9 mouse cellular contexts compared by ENCODE assay signal in genomic region chr4:70265248-70265647, GRCm38 (mm10).
DNase-seq lines count a peak whose midpoint lies in the region; ATAC-seq and TF ChIP-seq lines count a peak whose summit lies in the region.
"Had no signal": no experiment of that assay in that cellular context is flagged by ENCODE, and none has a peak within 500 bp of the region (broad histone marks: within the 10 kb centered on the region; RNA-seq: fewer than 3 reads in every experiment).

No protein-coding gene starts in this region.

- no peak overlapping the region for H3K4me3 ChIP-seq in left cerebral cortex, adult 2 months
- H3K4me3 ChIP-seq in hindbrain, embryonic 14.5 days (replicated peaks; ENCODE audit: low read length): no peak overlapping the region
- H3K4me3 ChIP-seq in liver, embryonic 13.5 days (replicated peaks): no peak overlapping the region
- H3K4me3 ChIP-seq: megakaryocyte, embryonic 14.5 days had no signal

- H3K4me1 ChIP-seq in hindbrain, embryonic 14.5 days (replicated peaks; ENCODE audit: control insufficient read depth, insufficient read depth, low read length): no peaks in the 10 kb centered on the region
- H3K4me1 ChIP-seq in liver, embryonic 13.5 days (replicated peaks): peaks cover 25% of the 10 kb centered on the region

- TF ChIP-seq CTCF in left cerebral cortex, adult 2 months (IDR thresholded peaks at IDR 0.05): peak; percentile 80

- peaks cover 19% of the 10 kb centered on the region; the same call in 1 of the 2 replicates for H3K36me3 ChIP-seq in hindbrain, embryonic 14.5 days (replicated peaks; ENCODE audit: control insufficient read depth, insufficient read depth)
- peaks cover 34% of the 10 kb centered on the region for H3K36me3 ChIP-seq in liver, embryonic 13.5 days

- H3K9me3 ChIP-seq in hindbrain, embryonic 14.5 days (ENCODE audit: control insufficient read depth, low read length): no peaks in the 10 kb centered on the region
- H3K9me3 ChIP-seq in liver, embryonic 13.5 days (replicated peaks): no peaks in the 10 kb centered on the region
- H3K9me3 ChIP-seq: megakaryocyte, embryonic 14.5 days had no signal

- intact Hi-C loops in left cerebral cortex, adult 2 months (cut with DNase I): loop anchor here (1.0 kb wide), 2 partner anchors 42 to 91 kb away; no protein-coding TSS in a partner anchor

- peak in 1 of 2 experiments; percentile 42 for DNase-seq in left cerebral cortex, adult 2 months (ENCODE audit: extremely low spot score in 1 of 2, low spot score in 2 of 2)
- no peak for DNase-seq in left cerebral cortex, adult 8-10 months (ENCODE audit: low spot score in 2 of 2)
- DNase-seq in T-cell, adult 2 months (ENCODE audit: low spot score): peak; percentile 28
- peak; percentile 22 for DNase-seq in embryo, embryonic 11.5 days (ENCODE audit: low read depth, low spot score)
- peak; percentile 56 for DNase-seq in hindbrain, embryonic 14.5 days (ENCODE audit: low spot score)
- peak; percentile 9 for DNase-seq in liver, embryonic 13.5 days
- peak; percentile 45 for DNase-seq in urinary bladder, postnatal 14 days (ENCODE audit: low spot score)

- no peak overlapping the region for H3K4me2 ChIP-seq in hindbrain, embryonic 14.5 days (replicated peaks)
- H3K4me2 ChIP-seq in liver, embryonic 13.5 days: no peak overlapping the region

- H3K27me3 ChIP-seq in hindbrain, embryonic 14.5 days (ENCODE audit: control insufficient read depth, insufficient read depth, low read length): no peaks in the 10 kb centered on the region
- no peaks in the 10 kb centered on the region for H3K27me3 ChIP-seq in liver, embryonic 13.5 days
- H3K27me3 ChIP-seq: megakaryocyte, embryonic 14.5 days had no signal

- WGBS in hindbrain, embryonic 14.5 days: 69% methylated on average over 6 of the region's 6 CpGs
- 65% methylated on average over 6 of the region's 6 CpGs for WGBS in liver, embryonic 13.5 days (ENCODE audit: insufficient replicate concordance)

- no peak overlapping the region for H3K9ac ChIP-seq in hindbrain, embryonic 14.5 days
- H3K9ac ChIP-seq in liver, embryonic 13.5 days: no peak overlapping the region

- H3K27ac ChIP-seq in left cerebral cortex, adult 2 months: no peak overlapping the region
- no peak overlapping the region for H3K27ac ChIP-seq in hindbrain, embryonic 14.5 days
- no peak overlapping the region for H3K27ac ChIP-seq in liver, embryonic 13.5 days

- ATAC-seq in hindbrain, embryonic 14.5 days (ENCODE audit: low FRiP score): peak; percentile 41; the same call in 1 of the 2 replicates
- no peak for ATAC-seq in liver, embryonic 13.5 days (ENCODE audit: low read depth)
- ATAC-seq in neutrophil, adult 5-6 weeks (ENCODE audit: extremely low read depth, insufficient number of reproducible peaks, low FRiP score, poor library complexity, severe bottlenecking): peak; percentile 64; the same call in 1 of the 2 replicates

Comparison
In these comparisons a context has a peak if more than half of its experiments do, and no peak if none do; other contexts are left out.
1. DNase-seq: peak in T-cell, adult 2 months (single experiment), embryo, embryonic 11.5 days (single experiment), hindbrain, embryonic 14.5 days (single experiment), liver, embryonic 13.5 days (single experiment) and urinary bladder, postnatal 14 days (single experiment); none in left cerebral cortex, adult 8-10 months (0 of 2).